Mouse (Mus musculus) megakaryocyte, embryonic 14.5 days (primary cell): ENCODE data around the gene Gsto2.

Source experiments
- FLI1 ChIP-seq: IDR thresholded peaks from 2 replicates; pipeline ENCODE4 v1.6.1; 2012; ENCODE audit warnings: low read length, inconsistent platforms, mixed read lengths
- GATA1 ChIP-seq: IDR thresholded peaks from 3 replicates; pipeline ENCODE4 v1.6.1; 2012; ENCODE audit warnings: mixed read lengths, low read length, inconsistent platforms, borderline replicate concordance

GRCm38 (mm10) chr19:47888037-47888436, 22.7 kb downstream of the Gsto2 start:
- no peak for TF ChIP-seq GATA1
- TF ChIP-seq FLI1 = no peak
